Mouse (Mus musculus) liver (tissue): ENCODE results near the gene Cdon.
"Not testable (repeated sequence)": the region's sequence is repeated elsewhere in the genome, so short reads cannot be mapped to it uniquely, and the experiment has no call there.

Source experiments
- DNase-seq: peaks from one replicate; pipeline ENCODE4 v3.0.0-alpha.2; 2020; ENCODE audit warnings: mixed read lengths

Gene Cdon

DNA sequence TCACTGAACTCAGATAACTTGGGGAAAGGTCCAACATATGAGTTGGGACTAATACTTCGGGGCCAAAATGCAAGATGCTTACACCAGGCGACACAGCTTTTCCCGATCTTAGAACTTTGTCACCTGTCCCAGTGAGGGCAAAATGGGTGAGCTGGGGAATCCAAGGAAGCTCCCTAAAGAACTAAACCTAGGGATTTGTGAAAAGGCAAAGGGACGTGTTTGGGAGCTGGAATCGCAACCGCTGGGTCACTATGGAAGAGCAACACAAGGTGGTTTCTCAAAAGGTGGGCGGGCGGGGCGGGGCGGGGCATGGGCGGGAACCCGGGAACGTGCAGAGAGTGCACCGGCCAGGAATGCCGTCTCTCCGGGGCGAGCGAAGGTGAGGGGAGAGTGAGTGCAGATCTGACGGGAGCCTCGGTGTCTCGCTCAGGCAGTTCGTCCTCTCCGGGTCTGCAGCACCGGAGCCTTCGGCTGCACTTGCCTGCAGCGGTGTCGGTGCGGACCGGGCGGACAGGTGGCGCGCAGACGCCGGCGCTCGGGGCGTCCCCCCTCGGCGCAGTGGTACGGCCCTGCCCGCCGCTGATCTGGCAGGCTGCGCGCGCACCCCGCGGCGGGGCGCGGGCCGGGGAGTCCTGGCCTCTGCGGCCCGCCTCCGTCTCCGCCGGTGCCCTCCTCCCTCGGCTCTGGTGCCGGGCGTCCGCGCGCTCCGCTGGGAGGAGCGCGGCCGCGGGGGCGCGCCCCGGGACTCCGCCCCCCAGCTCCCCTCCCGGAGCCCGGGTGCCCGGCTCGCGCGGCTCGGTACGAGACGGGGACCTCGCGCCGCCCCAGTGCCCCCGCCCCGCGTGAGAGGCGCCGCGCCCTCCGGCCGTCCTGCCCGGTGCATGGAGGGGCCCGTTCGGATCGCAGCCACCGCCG lies at the start of gene Cdon:
Gene Cdon (plus strand): TSS at position 324 of the 915 bp plus-strand sequence.
- peak; percentile 89 for DNase-seq

DNA sequence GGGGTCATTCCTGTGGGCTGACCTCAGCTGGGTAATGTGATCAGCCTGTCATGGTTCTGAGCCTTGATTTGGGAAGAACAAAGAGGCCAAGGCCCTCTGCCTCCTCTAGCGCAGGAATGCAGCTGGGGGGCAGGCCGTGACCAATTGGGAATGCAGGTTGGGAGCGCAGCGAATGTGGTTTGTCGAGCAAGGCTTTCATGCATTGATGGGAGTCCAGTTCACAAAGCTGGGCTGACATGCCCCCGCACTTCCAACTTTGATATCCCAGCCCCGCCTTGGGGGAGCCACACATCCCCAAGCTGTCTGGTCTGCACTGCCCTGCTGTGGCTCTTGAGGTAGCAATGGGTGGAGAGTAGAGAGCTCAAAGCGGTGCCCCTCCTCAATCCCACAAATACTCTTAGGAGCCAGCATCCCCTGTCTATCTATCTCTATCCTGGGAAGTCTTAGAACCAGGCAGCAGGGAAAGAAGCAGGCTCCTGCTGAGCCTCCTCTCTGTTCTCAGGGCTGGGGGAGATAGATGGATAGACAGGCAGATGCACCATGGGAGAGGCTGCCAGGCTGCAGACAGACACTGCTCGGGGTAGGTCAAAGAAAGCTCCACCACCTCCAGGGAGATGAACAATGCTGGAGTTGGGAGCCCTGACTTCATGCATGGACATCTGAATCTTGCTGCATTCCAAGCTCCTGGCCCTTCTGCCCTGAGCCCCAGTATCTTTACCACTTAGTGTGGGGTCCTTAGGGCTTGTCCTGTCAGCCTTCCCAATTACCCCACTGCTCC lies 48.4 kb upstream of the Cdon start:
- no peak for DNase-seq

DNA sequence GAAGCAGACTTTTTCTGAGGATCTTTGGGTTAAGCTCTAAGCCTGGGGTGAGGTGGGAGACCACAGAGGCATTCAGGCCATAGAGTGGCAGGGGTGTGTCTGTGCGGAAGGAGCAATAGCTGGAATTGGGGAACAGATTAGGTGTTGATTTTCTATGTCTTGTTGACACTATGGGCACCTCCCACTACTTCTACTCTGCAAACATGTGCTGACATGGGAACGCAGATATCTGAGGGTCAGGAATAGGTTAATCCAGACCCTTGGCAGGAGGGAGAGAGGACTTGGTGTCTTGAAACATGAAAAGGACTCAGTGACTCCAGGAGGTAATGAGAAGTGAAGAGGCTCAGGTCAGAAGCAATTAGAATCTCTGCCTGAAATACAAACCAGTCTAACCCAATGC lies 43.0 kb upstream of the Cdon start:
- no peak for DNase-seq

DNA sequence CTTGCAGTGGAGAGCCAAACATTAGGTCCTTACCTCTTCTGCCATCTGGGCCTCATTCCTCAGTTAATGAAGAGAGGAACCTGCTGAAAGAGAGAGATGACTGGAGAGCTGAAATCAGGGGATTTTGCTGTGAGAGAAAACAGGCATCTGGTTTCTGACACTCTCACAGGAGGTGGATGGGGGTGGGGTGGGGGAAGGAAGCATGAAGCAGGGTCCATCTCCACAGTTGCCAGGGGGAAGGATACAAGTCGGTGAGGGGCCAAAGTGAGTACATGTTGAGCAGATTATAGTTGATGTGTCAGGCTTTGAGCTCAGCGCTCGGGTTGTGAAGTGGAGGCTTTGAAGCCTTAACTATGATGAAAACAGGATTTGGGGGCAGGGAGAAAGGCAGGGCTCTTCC lies 41.9 kb upstream of the Cdon start:
- no peak for DNase-seq

DNA sequence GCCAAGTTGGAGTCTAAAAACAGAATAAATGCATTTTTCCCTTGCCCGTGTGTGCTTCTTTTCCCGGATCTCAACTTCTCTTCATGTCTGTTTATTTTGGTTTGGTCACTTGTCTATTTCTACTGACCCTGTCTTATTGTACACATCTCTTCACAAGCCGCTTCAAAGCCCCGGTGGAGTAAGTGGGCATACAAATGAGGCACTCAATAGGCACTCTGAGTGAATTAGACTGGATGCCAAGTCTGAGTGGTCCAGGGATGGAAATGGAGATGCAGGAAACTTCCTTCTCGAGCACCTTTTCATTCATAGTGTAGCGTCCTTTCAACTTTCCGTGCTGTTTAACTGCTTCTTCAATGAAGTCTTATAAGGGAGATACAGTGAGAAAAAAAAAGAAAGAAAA lies 21.0 kb upstream of the Cdon start:
- no peak for DNase-seq

DNA sequence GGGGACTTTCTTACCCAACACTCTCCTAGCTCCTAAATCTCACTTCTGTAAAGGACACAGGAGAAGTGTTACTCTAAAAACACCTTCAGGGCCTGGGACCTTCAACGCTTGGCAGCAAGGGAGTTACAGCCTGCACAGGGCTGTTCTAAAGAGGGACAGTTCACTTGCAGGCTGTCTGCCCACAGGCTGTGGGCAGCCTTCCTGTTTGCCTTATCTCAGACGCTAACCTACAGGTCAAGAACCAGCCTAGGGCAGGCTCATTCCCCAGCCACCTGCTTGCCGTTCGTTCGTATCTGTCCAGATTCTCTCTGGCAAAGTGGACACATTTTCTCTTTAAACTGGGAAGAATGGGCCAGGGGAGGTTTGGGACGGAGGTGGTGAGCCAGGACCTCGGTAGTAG lies 20.5 kb upstream of the Cdon start:
- no peak for DNase-seq

DNA sequence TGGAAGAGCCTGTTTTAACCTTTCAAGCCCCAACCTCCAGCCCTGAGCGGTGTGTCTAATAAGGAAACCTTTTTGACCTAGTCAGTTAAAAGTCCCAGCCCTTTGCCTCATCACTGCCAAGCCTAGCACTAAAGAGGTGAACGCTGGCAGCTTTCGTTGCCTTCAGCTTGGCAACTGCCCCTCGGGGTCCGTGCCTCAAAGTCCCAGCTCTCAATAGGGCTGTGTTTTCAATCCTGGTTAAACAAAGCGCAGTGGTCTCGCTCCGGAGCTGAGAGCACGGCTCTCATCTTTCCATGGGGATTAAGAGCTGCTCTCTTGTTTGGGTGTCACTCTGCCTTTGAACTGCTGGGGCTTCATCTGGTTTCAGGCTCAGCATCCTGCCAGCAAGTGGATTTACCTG lies 20.1 kb upstream of the Cdon start:
- DNase-seq, result no peak

DNA sequence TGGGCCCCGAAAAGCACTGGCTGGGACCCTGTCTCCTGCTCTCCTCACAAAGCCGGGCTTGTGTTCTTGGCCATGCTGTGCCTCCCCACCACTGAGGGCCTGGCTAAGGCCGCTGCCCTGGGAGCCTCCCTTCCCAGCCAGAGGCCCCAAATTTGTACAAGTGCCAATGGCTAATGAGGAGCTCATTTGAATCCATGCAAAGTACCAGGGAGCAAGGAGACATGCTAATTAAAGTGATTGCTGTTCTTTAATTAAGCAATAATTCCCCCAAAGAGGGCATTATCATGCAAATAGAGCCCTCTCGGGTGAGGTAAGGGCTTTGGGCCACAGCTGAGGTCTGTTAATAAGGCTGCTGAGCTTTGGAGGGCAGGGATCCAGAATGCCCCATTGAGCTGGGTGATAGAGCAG lies 18.3 kb upstream of the Cdon start:
- no peak for DNase-seq

DNA sequence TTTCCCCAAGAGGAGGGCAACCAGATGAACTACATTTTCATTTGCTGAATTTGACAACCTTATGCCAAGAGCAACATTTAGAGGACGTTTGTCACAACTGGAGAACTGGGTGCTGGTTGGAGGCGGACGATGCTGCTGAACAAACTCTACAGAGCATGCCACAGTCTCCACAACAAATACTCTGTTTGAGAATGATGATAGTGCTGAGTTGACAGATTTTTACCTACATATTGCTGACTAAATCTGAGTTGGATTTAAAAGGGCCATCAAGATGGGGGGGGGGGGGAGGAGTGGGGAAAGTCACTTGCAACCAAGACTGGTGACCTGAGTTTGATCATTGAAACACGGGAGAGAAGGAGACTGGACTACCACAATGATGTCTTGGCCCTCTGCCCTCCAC lies 17.4 kb upstream of the Cdon start:
- DNase-seq, result no peak

DNA sequence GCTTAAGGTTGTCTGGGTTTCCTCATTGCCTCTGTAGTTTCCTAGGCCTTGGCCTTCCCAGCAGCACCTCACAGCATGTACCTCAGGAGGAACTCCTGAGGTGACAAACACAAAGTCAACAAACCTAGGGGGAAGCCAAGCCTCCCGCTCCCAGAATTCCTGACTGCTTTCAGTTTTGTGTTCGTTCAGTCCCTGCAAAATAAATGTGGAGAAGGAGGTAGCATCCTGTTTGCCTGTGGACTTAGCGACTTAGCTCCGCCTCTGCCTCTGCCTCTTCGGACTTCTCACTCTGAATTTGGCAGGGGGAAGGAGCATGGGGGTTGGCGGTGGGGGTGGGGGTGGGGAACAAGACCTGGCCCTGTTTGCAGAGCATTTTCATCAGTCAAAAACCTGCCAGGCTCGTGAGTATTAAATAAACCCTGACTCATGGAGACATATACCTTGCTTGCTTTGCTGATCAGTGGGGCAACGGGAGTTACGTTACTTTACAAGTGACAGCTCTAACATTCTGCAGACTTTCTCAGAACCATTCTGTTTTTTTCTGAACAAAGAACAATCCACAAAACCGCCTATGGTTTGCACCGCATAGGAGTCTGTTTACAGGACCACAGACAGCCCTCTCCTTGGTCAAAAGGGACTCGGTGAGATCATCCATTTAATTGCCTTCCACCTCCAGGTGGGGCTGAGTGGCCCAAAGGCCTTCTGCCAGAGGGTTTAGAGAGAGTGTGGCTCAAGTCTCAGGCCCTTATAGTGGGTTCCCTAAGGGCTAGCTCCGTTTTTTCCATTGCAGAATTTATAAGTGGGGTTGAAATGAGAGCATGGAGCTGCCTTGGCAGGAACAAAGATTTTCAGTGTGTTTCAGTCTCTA lies 15.7 kb upstream of the Cdon start:
- DNase-seq, result peak; percentile 5

DNA sequence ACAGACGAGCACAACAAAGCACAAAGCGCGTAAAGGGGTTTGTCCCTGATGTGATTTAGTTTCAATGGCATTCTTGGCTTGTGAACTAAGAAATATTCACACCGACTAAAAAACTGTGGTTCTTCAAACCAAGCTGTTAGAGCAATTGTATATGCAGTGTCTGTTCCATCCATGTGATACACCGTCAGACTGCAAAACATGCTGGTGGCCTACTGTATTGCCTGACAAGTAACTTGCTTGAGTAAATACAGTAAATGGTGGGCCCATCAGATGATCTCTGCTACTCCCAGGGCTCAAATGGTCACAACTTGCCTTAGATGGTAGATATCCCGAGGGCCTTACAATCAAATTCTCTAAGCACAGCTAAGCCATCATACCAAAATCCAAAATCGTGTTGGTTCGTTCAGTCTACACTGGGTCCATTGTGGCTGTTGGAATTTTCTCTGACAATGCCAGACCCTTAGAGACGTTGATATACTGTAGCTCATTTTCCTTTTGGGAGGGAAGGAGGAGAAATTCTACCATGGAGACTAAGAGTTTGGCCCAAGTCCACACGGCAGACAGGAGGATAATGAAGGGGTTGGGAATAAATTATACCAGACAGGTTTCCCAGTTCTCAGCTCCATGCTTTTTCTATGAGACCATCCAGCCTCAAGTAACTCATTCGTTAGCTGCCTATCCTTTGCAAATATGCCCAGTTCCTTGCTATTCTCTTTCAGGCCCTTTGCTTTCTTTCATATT lies 9.5 kb upstream of the Cdon start:
- no peak for DNase-seq

DNA sequence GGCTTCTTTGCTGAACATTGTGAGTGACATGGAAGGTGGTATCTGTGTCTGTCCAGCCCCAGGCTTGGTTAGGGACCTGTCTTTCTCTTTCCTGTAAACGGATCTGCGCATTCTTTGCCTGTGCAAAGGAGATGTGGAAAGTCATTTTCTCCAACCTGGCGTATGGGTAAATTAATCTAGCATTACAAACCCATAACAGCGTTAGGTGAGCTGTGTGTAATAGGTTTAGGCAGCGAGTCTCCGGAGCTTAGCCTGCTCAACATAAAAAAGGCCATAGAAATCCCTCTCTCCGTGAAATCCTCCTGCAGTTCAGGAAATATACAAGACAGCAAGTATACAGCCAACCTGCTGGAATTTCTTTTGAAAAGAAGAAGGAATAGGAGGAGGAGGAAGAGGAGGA lies 9.0 kb upstream of the Cdon start:
- no peak for DNase-seq

DNA sequence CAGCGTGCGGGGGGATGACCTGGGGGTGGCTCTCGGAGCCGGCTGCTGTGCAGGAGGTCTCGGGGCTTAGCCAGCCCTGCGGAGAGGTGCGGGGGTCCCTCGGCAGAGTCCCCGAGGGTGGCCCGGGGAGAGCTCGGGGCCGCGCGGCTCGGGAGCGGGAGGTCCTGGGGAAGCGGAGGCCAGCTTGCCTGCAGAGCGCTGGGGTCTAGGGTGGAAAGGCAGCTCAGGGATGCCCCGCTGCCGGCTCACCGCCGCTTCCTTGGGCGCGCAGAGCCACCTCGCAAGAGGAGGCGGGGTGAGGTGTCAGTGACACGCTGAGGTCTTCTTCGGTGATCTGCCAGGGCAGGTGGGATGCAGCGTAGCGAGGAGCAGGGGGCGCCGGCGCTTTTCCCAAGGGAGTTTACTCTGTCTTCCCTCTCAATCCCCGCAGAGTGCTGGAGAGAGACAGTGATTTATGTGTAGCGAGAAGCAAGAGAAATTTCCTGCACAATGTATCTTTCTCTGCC lies 855 bp downstream of the Cdon start:
- peak; percentile 34 for DNase-seq

DNA sequence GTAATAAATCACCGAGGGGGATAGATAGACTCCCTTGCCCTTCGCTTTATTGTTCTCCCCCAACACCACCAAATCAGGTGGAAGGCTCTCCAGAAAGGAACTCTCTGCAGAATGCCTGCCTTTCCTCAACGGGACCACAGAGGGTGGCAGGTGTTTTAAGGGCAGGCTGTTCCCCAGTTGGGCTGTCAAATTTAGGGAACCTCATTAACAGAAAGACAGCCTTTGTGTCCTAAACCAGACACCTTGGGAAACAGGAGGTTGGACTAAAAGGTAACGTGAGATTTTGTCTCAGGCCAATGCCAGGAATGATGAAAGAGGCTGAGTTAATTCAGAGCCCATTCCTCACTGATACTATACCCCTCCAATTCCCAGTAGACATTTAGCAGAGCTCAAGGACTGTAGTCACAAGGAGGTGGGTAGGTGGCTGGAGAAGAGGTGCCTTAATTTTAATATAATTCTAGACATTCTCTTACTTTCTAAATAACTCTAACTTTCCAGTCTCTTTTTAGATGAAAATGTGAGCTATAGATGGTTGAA lies 1.5 kb downstream of the Cdon start:
- no peak for DNase-seq

DNA sequence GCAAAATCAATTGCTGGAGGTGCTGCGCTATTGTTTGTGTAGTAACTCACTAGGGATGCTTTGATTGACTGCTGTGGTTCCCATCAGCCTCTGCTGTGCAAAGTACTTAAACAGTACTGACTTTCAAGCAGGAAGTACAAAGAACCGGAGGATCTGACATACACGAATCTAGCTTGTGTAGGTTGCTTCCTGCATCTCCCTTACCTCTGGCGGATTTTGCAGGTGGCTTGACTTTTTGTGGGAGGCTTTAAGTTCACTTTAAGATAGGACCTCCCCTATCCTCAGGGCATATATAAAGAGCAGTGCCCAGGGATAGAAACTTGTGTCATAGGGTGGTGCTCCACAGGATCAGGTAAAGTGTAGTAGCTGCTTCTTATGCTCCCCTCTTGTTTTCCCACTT lies 2.3 kb downstream of the Cdon start:
- DNase-seq, result no peak

DNA sequence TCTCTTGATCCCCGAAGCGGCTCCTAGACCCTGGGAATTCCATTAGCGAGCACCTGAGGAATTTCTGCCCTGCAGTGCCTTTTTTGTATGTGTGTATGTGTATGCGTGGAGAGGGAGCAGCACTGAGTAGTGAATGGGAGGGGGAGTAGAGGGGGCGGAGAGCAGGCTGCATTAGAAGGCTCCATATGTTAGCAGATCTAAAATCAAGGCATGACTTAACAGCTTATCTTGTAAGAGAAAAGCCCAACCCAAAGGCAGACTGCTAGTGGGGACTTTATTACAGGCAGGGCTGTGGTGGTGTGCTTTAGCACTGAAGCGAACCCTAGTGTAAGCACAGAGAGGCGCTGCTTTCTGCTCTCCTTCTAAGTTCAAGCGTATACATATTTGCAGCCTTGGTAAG lies 3.7 kb downstream of the Cdon start:
- DNase-seq, result no peak

DNA sequence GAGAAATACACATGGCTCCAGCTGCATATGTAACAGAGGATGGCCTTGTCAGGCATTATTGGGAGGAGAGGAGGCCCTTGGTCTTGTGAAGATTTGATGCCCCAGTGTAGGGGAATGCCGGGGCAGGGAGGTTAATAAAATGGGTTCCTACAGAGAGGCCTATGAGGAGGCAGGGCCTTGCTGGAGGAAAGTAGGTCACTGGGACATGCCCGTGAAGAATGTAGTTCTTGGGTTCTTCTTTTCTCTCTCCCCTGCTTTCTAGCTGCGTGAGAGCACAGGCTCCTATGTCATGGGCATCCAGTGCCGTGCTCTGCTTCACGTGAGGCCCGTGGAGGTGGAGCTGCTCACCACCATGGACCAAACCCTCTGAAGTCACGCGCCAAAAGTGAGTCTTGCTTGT lies 9.5 kb downstream of the Cdon start:
- no peak for DNase-seq

DNA sequence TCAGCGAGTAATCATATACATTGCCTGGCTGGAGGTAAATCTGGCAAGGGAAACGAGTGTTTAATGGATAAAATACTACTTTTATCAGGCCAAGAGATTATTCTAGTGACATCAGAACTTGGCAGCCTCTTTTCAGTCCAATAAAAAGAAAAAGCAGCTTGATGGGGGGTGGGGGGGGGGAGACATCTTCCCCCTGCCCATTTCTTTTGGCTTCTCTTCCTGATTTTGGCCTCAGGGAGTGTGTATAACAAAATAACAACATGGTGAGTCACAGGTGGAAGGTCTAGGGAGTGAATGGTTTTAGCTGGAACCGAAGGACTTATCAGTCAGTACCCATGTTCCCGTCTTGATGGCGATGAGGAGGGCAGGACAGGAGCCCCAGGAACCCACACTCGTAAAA lies 10.5 kb downstream of the Cdon start:
- DNase-seq, result no peak

DNA sequence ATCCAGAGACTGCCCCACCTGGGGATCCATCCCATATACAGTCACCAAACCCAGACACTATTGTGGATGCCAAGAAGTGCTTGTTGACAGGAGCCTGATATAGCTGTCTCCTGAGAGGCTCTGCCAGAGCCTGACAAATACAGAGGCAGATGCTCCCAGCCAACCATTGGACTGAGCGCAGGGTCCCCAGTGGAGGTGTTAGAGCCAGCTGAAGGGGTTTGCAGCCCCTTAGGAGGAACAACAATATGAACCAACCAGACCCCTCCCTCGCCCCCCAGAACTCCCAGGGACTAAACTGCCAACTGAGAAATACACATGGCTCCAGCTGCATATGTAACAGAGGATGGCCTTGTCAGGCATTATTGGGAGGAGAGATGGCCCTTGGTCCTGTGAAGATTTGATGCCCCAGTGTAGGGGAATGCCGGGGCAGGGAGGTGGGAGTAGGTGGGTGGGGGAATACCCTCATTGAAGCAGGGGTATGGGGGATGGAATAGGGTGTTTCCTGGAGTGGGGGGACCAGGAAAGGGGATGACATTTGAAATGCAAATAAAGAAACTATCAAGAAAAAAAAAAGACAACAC lies 11.9 kb downstream of the Cdon start:
- DNase-seq, result not testable (repeated sequence)

DNA sequence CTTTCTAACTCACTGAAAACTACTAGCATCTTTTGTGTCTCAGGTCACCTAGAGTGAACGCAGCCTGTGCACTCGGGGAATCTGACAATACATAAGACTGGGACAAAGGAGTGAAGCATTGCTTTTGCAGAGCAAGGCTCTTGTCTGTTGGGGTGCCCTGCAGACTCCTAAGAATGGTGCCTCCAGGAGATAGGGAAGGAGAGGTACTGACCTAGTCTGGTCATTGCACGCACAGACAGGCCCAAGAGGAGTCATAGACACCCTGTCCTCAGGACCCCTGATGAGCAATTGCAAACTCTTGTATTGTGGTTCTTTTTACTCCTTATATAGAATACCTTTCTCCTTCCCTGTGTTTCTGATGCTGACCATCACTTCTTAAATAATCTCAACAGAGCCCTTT lies 13.4 kb downstream of the Cdon start:
- DNase-seq, result no peak

DNA sequence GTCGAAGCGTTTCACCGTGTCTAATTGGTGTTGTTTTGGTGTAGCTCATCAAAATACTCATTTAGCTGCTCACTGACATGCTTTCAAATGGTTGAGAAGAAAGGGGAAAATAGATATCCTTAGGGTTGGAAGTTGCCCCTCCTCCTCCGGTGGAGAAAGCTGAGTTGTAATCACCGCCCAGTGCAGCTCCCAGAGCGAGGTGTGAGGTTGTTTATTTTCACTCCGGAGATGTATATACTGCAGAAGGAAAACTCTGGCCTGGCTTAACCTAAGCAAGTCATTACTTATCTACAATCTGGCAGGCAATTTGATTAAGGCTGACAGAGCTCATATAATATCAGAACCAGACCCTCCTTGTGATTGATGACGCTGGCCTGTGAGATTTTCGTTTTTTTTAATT lies 14.6 kb downstream of the Cdon start:
- DNase-seq, result no peak
